In the genomic region with DNA sequence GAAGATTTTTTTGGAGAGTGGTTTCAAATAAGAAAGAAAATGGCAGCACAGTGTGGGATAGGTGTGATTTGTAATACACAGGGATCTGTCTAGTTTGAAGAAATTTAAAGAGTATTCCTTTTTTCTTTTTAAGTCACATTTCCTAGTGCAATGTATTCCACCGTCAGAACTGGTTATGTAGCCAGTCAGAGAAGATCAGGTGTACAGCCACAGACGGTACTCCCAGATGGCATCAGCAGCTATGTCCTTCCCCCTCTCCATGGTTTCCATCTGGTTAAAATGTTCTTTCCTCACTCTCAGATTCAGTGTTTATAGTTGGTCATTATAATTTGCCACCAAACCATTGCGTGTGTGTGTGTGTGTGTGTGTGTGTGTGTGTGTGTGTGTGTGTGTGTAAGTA, we compare ENCODE assay signal across 24 mouse cellular contexts. TPM values are rescaled to one million over a fixed set of nuclear protein-coding genes. Genes with fewer than 3 reads are reported as not detected.
"Had no signal": no experiment of that assay in that cellular context is flagged by ENCODE, and none has a peak within 500 bp of the region (broad histone marks: within the 10 kb centered on the region; RNA-seq: fewer than 3 reads in every experiment).

No protein-coding gene starts in this region.

- ATAC-seq: forebrain, postnatal 0 days; hindbrain, postnatal 0 days; liver, embryonic 12.5 days had no signal

- DNase-seq: forebrain, postnatal 0 days; gastrocnemius, postnatal 14 days; gastrocnemius, postnatal 36 days; heart, adult 18-20 months; heart, postnatal 10 days; heart, postnatal 36 days; kidney, adult 11 months; kidney, adult 2 months; kidney, adult 9 months; kidney, postnatal 14 days; kidney, postnatal 36 days; layer of hippocampus, postnatal 36 days; left cerebral cortex, postnatal 4 days had no signal

RNA-seq across cellular contexts. Expression of a gene that starts 32.9 kb away (rescaled TPM):
- total RNA-seq: gastrocnemius, postnatal 14 days; gastrocnemius, postnatal 36 days; heart, adult 18-20 months; heart, postnatal 10 days; heart, postnatal 36 days; hematopoietic stem cell, adult 5-6 weeks; hindbrain, postnatal 0 days had no signal

RNA-seq across cellular contexts. Expression of a gene that starts 39.0 kb away (rescaled TPM):
- total RNA-seq: forebrain, postnatal 0 days; gastrocnemius, adult 18-20 months; gastrocnemius, adult 8-10 months; gastrocnemius, postnatal 14 days; gastrocnemius, postnatal 36 days; heart, adult 18-20 months; heart, adult 8-10 months; heart, postnatal 10 days; heart, postnatal 36 days; hematopoietic stem cell, adult 5-6 weeks; layer of hippocampus, adult 8-10 months; layer of hippocampus, postnatal 36 days; left cerebral cortex, adult 18-20 months; left cerebral cortex, adult 8-10 months; left cerebral cortex, postnatal 10 days; left cerebral cortex, postnatal 25 days; left cerebral cortex, postnatal 4 days had no signal
